Mouse (Mus musculus) adrenal gland, postnatal 4 days (tissue): ENCODE measurements around the gene Wdr1. TPM values are rescaled to one million over a fixed set of nuclear protein-coding genes. Genes with fewer than 3 reads are reported as not detected.
"Not testable (repeated sequence)": the region's sequence is repeated elsewhere in the genome, so short reads cannot be mapped to it uniquely, and the experiment has no call there.

ENCODE experiments used
- DNase-seq, 2 experiments: peaks; one replicate each; pipeline ENCODE4 v3.0.0; 2021 to 2022; ENCODE audit warnings: low spot score in 2 of 2, mixed read lengths in 2 of 2
- long read RNA-seq, 2 experiments: library from polyadenylated mRNA; stranded (forward); transcript quantifications; one replicate each; pipeline ENCODE4 v2.0.0; 2021
- total RNA-seq, 2 experiments: library from RNA; stranded (reverse); gene quantifications; 2 replicates each; pipeline ENCODE4 v1.2.3; 2021

The Wdr1 gene
- total RNA-seq = 100 to 1,000 TPM; 128 to 133 TPM
- long read RNA-seq, experiment 1, transcript Wdr1-201 (15 exons, 3,089 nt) = major isoform, 150 of 177 reads
- long read RNA-seq, experiment 1, transcript Wdr1-205 (15 exons, 2,139 nt) = minor isoform, 5 of 177 reads
- long read RNA-seq, experiment 1, partial matches to known transcripts = 13 of 177 reads
- long read RNA-seq, experiment 1, other reads (novel, unspliced or antisense) = 6 of 177 reads
- long read RNA-seq, experiment 2, transcript Wdr1-201 (15 exons, 3,089 nt) = major isoform, 456 of 504 reads
- long read RNA-seq, experiment 2, partial matches to known transcripts = 13 of 504 reads
- long read RNA-seq, experiment 2, other reads (novel, unspliced or antisense) = 28 of 504 reads

DNA sequence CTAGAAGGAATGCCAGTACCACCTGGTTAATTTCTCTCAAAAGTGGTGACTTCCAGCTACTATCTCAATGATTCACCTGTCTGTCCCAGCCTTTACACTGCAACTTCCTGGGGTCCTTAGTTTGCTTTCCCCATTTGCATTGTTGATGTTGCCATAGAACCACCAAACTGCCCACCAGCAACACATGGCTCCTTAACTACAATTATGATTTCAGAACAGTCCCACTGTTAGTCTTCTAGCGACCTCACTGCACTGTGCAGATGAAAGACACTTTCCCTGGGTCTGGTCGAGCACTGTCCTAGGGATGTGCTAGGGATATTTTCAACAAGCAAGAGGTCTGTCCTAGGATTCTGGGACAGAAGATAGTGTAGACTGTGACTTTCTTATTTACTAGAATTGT lies at the start of gene Wdr1:
Wdr1 (minus strand) TSS at position 101 of the 400 bp plus-strand sequence.
- DNase-seq = no peak

DNA sequence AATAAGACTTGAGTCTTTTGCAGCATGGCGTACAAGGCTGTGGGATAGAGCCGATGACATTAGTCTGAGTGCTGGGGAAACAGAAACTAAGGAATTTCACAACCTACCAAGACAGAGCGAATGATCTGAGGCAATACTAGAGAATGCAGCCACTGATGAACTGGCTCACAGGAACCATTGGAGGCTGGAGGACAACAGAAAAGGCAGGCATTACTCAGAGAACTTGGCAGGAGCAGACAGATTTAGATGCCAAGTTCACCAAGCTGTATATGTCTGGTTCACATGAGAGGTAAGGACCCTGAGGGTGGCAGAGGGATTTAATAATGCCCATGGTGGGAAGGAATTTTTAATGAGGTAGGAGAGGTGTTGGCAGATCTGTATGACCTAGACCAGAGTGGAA lies 48.1 kb upstream of the Wdr1 start:
- no peak for DNase-seq

DNA sequence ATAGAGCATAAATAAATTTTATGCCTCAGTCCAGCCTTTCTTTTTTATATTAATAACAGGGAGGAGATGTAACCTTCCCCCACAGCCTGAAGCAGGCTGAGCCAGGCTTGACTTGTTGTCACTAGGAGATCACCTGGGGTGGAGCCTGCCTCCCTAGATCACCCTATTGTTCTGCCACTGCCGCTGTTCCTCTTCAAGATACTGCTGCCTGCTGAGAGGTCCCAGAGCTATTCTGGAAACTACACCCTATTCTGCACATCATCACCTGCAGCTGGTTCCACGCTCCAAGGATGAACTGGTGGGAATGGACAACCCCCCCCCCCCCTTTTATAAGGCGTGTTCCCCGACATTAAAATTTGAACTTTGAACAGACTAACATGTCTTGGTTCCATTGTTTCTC lies 45.2 kb upstream of the Wdr1 start:
- DNase-seq = not testable (repeated sequence)

DNA sequence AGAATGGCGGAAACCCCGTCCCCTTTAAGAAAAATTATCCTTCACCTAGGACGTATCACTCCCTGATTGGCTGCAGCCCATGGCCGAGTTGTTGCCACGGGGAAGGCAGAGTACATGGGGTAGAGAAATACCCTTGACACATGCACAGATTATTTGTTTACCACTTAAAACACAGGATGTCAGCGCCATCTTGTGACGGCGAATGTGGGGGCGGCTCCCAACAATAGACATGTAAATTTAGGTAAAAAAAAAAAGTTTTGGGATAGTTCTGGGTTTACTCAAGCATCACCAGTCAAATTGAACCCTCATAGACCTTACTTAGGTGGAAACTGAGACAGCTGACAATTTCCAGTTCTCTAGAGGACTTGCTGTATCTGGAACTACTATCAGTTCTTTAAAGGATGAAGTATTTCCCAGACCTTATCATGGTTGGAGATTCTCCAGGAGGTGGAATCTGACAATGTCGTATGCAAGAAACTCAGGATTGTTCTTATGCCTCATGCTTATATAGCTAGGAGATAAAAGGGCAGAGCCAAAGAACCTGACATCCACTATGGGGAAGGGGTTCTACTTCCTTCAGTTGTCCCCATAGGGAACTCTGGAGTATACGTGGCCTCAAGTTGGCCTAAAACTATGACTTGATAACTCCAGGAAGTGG lies 35.8 kb upstream of the Wdr1 start:
- DNase-seq = no peak

DNA sequence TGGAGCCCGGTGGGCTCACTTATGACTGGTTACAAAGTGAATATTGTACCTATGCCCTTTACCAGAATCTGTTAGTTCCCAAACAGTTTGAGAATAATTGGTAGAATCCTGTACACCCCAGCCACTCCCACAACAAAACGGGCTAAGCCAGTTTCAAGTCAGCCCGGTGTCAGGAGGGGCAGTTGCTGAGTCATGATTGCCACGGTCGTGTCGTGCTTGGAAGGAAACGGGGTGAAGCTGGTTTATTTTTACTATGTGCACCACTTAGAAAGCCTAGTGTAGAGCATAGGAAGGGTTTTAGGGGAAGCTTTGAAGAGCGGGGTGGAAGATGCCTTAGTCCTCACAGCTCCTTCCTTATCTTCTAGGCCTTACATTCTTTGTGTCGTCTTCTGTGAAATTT lies 25.9 kb upstream of the Wdr1 start:
- DNase-seq = no peak

DNA sequence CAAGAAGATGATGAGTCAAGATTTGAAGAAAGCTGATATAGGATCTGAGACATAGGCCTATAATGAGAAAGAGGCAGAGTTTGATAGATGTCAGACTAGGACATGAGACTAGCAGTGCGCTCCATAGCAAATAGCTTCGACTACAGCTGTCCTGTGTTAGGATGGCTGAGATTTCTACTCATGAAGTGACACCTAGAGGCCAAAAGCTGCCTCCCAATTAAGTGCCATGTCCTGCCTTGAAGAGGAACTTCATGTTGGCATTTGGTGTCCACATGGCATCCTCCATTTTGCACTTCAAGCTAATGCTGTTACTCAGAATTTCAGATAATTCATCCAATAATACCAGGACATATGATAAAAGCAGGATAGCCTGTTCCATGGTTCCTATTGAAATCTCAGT lies 22.4 kb upstream of the Wdr1 start:
- DNase-seq = no peak

DNA sequence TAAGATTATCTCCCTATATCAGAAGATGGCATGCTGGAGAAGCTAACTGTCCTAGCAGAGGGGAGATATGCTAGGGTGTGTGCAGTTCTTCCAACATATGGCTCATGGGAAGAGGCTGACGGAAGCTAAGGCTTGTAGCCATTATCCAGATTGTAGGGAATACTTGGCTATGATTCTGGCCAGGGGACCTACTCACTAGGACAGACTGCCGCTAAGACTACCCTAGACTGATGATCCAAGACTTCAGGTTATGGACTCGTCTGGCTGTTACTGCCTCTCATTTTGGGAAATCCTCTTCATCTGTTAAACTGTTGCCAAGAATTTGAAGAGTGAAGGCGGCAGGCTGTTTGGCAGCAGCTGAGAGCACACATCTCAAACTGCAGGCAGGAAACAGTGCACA lies 20.0 kb upstream of the Wdr1 start:
- DNase-seq = no peak

DNA sequence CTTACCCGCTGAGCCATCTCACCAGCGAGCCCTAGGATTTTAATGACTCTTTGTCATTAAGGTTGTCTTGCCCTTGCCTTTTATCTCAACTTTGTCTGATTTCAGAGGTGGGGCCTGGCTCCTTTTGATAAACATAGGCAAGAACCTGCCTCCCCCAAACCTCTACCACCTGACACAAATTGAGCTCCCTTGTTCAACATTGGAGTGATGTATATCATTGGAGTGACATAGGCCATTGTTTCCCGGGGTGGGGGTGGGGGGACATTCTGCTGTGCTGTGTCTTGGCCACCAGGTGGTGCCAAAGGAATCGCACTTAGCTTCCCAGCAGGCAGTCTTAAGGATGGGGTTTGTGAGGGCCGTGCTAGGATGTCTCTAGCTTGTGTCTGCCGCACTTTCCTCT lies 17.7 kb upstream of the Wdr1 start:
- DNase-seq = no peak

DNA sequence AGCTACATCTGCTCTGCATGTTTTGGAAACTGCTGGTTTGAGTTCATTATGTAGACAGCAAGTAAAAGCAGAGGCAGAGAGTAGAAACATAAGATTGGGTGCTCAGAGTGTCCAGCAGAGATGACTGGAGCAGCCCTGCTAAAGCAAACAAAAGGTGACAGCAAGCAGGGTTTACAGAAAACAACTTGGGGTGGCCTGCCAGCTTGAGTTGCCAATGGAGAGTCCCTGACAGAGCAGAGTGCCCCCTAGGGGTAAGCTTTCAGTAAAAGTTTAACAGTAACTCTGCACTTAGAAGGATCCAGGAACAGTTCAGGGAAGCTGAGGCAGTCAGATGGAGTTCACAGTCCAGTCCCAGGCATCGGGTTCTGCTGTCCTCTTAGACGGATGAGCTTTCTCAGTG lies 7.9 kb upstream of the Wdr1 start:
- DNase-seq = no peak

DNA sequence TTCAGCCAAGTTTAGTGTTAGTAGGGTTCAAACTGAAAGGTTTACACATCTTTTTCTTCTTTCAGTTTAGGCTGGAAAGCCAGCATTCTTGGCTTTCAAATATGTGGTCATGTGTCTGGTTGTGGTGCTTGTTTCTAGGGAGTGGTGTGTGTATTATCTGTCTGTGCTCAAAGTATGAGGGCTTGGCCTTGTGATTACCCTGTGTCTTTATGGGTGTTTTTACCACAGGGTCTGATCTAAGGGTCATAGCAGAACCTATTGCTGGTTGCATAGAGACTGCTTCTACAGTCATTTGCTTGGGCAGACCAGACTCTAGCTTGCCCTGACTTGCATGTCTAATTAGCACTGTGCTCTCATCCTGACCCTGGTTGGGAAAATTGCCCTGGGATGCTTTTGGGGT lies 5.6 kb upstream of the Wdr1 start:
- no peak for DNase-seq

DNA sequence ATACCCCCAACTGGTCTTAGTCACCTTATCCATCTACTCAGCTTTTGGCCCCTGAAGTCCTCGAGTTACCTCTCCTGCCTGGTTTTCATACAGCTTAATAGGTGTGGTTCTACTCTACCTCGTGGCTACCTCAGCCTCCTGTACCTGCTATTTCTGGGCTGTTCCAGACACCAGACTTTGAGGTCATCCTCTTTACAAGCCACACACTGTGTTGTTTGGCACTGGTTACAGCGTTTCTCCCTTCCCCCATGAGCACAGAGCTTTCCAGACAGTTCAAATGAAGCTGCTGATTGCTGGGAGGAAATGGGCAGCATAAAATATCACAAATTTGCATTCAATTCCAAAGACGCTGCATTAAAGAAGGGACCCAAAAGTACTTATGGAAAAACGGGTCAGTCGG lies 1.8 kb upstream of the Wdr1 start:
- DNase-seq = no peak

DNA sequence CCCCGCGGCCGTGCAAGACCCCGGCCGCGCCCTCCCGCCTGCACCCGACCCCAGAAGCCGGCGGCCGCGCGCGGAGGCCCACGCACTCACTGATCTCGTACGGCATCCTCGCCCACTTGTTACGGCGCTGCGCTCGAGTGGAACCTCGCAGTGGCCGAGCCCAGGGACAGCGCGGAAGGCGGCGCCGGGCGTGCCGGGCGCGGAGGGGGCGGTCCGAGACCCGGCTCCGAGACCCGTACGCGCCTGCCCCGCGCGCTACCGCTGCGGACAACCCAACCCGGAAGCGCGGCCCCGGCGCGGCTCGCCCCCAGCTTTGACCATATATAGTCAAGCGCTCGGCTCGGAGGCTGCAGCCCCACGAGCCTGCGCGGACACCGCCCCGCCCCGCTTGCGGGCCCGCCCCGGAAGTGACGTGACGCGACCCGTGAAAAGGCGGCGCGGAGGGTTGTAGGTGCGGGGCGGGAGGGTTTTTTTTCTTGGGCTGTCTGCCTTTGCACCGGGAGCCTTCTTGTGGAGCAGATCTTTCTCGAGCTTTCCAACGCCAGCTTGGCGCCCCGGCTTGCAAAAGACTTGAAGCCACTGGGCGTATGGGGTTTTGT lies 1.5 kb downstream of the Wdr1 start:
- DNase-seq = peak; percentile 97 to 98

DNA sequence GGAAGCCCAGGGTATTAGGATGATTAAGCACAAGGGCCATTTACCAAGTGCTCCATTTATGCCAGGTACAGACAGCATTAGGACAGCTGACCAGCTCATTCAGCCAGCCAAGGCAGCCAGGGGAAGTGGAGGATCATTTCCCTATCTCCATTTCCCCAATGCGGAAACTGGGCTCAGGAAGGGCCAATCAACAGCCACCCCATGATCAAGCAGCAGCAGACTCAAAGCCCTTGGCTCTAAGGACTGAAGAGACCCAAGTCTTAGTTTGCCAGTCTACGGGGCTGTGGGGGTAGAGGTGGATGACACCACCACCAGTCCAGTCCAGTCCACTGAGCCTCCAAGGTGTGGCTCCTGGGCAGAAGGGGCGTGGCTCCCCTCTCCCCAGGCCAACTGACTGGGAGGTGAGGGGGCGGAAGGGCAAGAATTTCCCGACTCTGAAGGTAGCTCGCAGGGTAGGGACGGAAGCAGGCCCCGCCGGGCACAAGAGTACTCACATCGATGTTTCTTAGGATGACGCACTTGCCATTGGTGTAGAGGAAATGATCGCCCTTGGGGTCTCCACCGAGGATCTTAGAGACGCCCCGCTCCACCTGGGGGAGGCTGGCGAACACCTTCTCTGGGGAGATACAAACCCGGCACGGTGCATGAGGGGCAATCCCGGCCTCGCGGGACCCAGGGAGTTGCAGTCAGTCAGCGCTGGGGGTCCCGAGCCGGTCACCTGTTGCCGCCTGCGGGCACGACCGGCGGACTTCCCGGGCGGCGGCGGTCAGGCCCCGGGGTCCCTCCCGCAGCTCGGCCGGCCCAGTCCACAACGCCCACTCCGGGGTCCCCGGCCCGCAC lies 2.2 kb downstream of the Wdr1 start:
- peak; percentile 10 to 11 for DNase-seq

DNA sequence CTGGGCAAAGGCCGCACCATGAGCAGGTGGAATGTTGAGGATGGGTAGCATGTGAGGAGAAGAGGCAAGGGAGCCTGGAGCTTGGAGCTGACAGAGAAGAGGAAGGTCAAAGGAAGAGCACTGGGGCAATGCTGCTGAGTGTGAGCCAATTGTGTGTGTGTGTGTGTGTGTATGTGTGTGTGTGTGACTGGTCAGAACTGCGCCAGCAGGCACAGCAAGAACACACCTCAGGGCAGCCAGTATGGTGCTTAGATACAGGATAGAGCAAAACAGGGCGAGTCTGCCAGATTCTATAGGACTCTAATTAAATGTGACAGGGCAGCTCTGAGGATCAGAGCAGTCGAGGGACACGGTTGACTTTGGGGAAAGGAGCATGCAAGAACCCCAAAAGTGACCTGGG lies 4.2 kb downstream of the Wdr1 start:
- DNase-seq = no peak

DNA sequence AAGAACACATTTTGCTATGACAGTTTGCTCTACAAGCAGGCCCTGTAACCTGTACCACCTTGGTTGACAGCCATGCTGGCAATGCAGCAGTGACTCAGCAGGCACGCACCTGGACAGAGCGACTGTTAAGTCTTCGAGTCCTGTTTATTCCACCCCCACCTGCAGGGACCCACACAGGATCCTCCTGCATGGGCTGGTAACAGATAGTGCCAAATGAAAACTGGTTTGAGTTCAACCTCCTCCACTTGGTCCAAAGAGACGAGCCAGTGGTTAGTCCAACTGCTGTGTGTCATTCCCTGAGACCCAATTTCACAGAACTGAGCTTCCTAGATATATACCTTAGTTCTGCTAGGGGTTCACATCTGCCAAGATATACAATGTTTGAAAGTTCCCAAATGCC lies 5.2 kb downstream of the Wdr1 start:
- DNase-seq = no peak

DNA sequence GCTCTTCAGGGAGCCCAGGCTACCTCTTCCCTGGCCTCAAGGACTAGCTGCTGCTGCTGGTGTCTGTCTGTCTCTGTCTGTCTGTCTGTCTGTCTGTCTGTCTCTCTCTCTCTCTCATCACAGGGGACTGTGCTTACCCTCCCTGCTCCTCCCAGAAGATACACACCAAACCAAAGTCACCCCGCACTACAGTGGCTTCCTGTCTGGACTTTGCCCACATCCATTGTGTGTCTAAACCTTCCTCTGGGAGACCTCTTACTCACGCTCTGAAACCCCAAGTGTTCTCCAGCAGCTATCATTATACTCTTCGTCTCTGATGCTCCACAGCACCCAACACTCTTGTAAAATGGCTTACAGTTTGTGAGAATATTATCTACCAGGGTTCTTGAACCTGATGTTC lies 6.6 kb downstream of the Wdr1 start:
- no peak for DNase-seq

DNA sequence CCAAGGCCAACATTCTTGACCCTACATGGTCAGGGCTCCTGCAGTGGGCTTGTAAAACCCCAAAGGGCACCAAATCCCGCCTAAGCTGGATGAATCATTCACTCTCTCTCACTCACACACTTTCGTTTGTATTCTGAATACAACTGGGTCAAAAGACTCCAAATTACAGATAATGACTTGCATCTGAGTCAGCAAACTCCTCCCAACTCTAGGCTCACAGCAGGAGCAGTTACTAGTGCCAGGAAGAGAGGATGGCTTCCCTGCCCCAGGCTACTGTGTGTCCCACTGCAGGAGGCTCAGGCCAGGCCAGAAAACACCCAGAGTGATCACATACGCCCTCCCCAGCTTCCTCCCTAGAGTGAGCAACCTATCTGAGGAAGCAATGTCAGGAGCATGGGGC lies 9.1 kb downstream of the Wdr1 start:
- no peak for DNase-seq

DNA sequence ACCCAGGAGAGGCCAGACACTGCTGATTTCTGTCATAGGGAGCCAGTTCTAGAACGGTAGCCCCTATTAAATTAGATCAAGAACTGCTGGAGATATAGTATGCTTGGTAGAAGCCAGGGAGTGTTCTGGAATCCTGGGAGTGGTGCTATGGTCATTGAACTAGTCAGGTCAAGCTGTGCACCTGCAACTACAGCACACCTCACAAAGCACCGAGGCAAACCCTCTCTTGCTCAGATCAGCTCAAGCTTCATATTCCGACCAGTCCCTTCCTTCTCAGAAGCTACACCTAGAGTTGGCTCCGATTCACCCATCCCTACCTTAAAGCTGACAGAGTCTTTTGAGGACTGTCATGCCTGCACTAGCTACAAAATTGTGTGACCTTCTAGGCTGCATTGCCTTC lies 9.5 kb downstream of the Wdr1 start:
- DNase-seq = no peak

DNA sequence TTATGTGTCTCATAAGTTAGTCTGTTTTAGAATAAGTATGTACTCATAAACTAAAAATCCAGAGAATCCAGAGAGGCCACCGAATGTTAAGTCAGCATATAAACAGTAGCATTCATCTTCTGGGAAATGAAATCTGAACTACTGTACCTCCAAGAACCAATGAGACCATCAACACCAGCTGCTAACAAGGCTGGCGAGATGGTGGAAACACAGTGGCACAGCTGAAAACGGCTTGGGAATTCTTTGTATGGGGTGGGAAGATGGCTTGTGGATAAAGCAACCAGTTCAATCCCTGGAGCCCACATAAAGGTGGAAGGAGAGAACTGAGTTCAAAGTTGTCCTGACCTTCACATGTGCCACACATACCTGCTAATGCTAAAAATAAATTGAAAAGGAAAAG lies 10.4 kb downstream of the Wdr1 start:
- DNase-seq = no peak

DNA sequence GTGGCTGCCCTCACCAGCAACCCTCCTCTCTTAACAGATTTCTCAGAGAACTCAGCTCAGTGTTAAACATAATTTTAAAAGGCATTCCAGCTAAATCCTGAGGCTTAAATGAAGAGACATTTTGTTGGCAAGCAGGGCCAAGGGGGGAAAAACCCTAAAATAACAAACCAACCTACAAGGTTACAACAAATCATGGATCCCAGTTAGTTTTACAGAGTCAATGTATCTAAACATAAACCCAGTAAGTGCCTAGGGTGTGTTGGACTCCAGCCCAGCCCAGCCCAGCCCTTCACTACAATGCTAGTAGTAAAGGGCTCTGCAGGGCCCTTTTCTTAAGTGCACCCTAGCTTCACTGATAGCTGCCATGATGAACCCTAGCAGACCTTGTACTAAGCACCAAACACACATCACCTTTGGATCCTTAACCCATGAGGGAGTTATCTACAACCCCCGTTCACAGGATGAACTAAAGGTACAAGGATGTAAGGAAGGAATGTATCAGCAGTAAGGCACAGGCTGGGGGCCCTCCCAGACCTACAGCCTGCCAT lies 12.7 kb downstream of the Wdr1 start:
- no peak for DNase-seq

DNA sequence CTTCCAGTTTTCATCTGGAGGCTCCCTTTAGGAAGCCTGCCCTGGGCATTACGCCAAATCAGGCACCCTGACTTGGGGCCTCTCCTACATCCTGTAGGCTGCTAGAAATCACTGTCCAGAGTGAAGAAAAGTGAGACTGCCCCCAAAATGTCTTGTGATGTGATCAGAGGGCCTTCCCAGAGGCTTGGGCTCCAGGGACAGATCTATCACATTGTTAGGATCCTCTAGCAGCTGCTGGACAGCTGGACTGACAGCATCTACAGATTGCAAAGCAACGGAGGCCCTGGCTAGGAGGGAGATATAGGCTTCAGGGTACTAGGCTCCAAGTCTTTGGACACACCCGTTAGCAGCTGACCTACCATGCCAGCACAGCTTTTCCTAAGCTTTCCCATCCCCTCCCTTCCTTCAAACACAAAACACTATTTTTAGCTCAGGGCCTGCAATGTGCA lies 13.5 kb downstream of the Wdr1 start:
- no peak for DNase-seq
